Mouse (Mus musculus): ENCODE results near the gene Abca17.
A peak's percentile ranks its signal among the peaks of the same experiment; 100 is the strongest.

DNA sequence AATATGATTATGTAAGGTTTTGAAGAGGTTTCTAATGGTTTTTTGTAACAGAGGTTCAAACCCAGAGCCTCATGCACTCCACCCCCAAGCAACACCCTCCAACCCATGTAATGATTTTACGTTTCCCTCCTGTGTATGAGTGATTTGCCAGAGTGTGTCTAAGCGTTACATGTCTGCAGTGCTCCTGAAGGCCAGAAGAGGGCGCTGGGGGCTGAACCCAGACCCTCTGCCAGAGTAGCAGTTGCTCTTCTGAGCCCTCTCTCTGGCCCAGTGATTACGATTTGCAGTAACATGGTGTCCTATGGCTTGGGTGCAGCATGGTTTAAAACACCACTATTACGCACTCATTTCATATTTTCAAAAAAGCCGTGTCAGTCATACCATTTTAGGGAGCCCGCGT, 40.3 kb upstream of the Abca17 start:
- TF ChIP-seq CTCF (IDR thresholded peaks at IDR 0.05; ENCODE audit: extremely low read depth, insufficient read depth, low read length): peak; percentile 42
- no peak for TF ChIP-seq POLR2A (IDR thresholded peaks at IDR 0.05; ENCODE audit: extremely low read depth, insufficient read depth, low read length)
